Mouse (Mus musculus) ES-E14 (cell line): ENCODE data around the gene Gm20683. TPM values are rescaled to one million over a fixed set of nuclear protein-coding genes. Genes with fewer than 3 reads are reported as not detected.

ENCODE experiments used
- DNase-seq: peaks from one replicate; pipeline ENCODE4 v3.0.0-alpha.2; 2013; ENCODE audit warnings: low read depth, low spot score
- H3K27ac ChIP-seq: 2 replicates; pipeline ENCODE4 v1.5.1; 2012; ENCODE audit warnings: low read depth, mild to moderate bottlenecking, low read length, moderate library complexity, mixed read lengths; ENCODE audit not compliant: poor library complexity, insufficient read depth, severe bottlenecking
- H3K36me3 ChIP-seq: 2 replicates; pipeline ENCODE4 v1.6.1; 2012; ENCODE audit warnings: mild to moderate bottlenecking, low read length, moderate library complexity, mixed read lengths; ENCODE audit not compliant: control insufficient read depth, poor library complexity, insufficient read depth, severe bottlenecking
- H3K4me1 ChIP-seq, 2 experiments: fragments of 150-350 bp in 1 of 2; sonication (generic) in 1 of 2; 2 replicates each; pipeline ENCODE4 v1.6.1; 2012; ENCODE audit warnings: low read length in 2 of 2, mild to moderate bottlenecking in 1 of 2, mixed read lengths in 1 of 2; ENCODE audit not compliant: control insufficient read depth in 2 of 2, insufficient read depth in 2 of 2, poor library complexity in 1 of 2
- H3K4me3 ChIP-seq, 2 experiments: fragments of 150-350 bp in 1 of 2; sonication (generic) in 1 of 2; 2 replicates each; pipeline ENCODE4 v1.5.1; 2012; ENCODE audit warnings: low read length in 2 of 2, low read depth in 1 of 2, mild to moderate bottlenecking in 1 of 2, mixed read lengths in 1 of 2; ENCODE audit not compliant: insufficient read depth in 1 of 2, poor library complexity in 1 of 2, severe bottlenecking in 1 of 2
- H3K9ac ChIP-seq: 2 replicates; pipeline ENCODE4 v1.6.1; 2012; ENCODE audit warnings: low read depth, mild to moderate bottlenecking, low read length, mixed read lengths; ENCODE audit not compliant: poor library complexity, insufficient read depth, severe bottlenecking
- H3K9me3 ChIP-seq: fragments of 150-350 bp; sonication (generic); 2 replicates; pipeline ENCODE4 v1.6.1; 2012; ENCODE audit warnings: low read depth, mild to moderate bottlenecking, low read length; ENCODE audit not compliant: control insufficient read depth, insufficient read depth
- CHD2 ChIP-seq: IDR thresholded peaks from 2 replicates; pipeline ENCODE4 v1.6.1; 2014; ENCODE audit warnings: mild to moderate bottlenecking, low read depth, low read length, inconsistent platforms
- HCFC1 ChIP-seq: IDR thresholded peaks from 2 replicates; pipeline ENCODE4 v1.6.1; 2012; ENCODE audit warnings: low read length, inconsistent platforms, borderline replicate concordance; ENCODE audit not compliant: insufficient read depth
- MAFK ChIP-seq: IDR thresholded peaks from 2 replicates; pipeline ENCODE4 v1.6.1; 2014; ENCODE audit warnings: mild to moderate bottlenecking, low read depth, low read length, inconsistent platforms; ENCODE audit not compliant: insufficient read depth
- ZC3H11A ChIP-seq: IDR thresholded peaks from 2 replicates; pipeline ENCODE4 v1.6.1; 2012; ENCODE audit warnings: low read depth, mild to moderate bottlenecking, inconsistent platforms, low read length, borderline replicate concordance
- ZNF384 ChIP-seq: IDR thresholded peaks from 2 replicates; pipeline ENCODE4 v1.6.1; 2012; ENCODE audit warnings: low read depth, low read length, inconsistent platforms
- in situ Hi-C, 2 experiments: fragments of 600-800 bp; cut with MboI; formaldehyde crosslinking; loops; one replicate each; pipeline ENCODE4 v1.15.1; 2025; ENCODE audit warnings: low sequenced_read_pairs in 2 of 2, inconsistent platforms in 1 of 2; ENCODE audit not compliant: unreplicated experiment in 2 of 2
- total RNA-seq: library from RNA; depleted of rRNA; stranded (reverse); fragments of 300-350 nt; gene quantifications from 2 replicates; pipeline ENCODE4 v1.2.3, GENCODE M21; 2012

Gene Gm20683
- total RNA-seq, 1 experiment, result 2.0 TPM

DNA sequence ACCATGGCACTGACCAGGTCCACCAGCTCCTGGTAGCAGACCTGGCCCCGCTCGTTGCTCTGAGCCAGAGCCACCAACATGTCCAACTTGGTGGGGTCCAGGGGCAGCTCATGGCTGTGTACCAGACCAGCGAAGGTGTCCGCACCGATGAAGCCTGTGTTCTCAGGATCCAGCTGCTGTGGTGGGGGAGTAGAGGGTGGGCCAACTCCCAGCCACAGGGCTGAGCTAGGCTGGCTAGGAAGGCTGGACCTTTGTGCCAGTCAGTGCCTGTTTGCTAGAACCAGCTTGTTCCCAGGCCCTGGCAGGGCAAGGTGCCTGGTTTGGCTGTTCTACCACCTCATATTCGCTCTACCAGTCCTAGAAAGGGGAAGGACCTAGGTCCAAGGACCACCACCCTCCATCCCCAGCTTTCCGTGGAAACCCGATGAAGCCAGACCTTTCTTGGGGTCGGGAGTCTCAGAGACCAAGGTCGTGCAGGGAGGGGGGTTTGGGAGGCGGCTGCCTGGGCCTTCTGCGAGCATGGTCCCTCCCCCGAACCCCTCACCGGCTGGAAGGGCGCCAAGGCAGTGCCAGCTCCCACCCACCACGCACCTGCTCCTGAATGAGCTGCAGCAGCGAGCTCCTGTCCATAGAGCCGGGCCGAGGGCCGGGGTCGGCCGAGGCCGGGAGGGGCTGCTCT, 5.0 kb downstream of the Gm20683 start:
- no peaks in the 10 kb centered on the region for H3K9me3 ChIP-seq
- DNase-seq, result no peak
- H3K4me1 ChIP-seq, result peaks cover under 1 to 23% of the 10 kb centered on the region in 2 experiments; a peak in 1 of 4 replicates
- in situ Hi-C loops, result no loop called here
- peak overlapping the region; percentile 23 to 41; a peak in 3 of 4 replicates for H3K4me3 ChIP-seq
- peak overlapping the region; percentile 20; the same call in 1 of the 2 replicates for H3K9ac ChIP-seq
- no peak for TF ChIP-seq ZNF384
- TF ChIP-seq HCFC1, result no peak
- H3K27ac ChIP-seq, result no peak overlapping the region
- H3K36me3 ChIP-seq, result peaks cover 51% of the 10 kb centered on the region

DNA sequence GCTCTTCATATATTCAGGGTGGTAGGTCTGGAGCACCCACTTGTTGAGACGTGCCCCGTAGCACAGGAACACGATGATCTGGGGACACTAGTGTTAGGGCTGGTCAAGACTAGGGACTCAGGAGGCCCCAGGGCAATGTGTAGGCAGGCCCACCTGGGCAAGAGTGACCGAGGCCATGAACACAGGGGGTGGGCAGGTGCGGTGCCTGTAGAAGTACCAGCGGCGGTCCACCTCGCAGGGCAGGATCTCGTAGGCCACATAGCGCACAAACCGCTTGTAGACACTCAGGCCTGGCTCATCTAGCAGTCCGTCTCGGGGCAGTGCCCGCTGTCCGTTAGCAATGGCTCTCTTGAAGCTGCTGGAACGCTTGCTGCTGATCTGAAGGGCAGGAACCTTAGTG, 5.7 kb downstream of the Gm20683 start:
- H3K9ac ChIP-seq, result no peak overlapping the region

DNA sequence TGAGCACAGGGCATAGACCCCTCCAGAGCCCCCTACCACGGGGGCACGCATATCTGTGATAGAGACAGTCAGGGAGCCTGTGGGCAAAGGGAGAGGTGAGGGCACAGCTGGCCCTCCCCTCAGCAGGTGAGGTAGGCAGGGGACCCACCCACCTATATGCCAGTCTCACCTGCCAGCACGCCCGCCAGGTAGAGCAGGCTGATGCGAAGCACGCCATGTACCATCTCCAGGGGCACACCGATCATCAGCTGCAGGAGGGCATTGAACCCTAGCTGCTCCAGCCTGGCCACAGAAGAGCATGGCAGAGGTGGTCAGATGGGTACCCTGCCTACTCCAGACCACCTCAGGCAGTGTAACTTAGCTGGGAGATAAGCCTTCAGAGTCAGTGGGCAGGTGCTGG, 6.3 kb downstream of the Gm20683 start:
- no peaks in the 10 kb centered on the region for H3K9me3 ChIP-seq
- H3K4me3 ChIP-seq, result no peak overlapping the region
- DNase-seq, result no peak
- H3K27ac ChIP-seq, result no peak overlapping the region
- H3K9ac ChIP-seq, result no peak overlapping the region
- H3K36me3 ChIP-seq, result peaks cover 51% of the 10 kb centered on the region
- H3K4me1 ChIP-seq, result peaks cover 2 to 26% of the 10 kb centered on the region in 2 experiments; a peak in 1 of 4 replicates
- no peak for TF ChIP-seq ZNF384
- TF ChIP-seq ZC3H11A, result no peak
- TF ChIP-seq CHD2, result no peak
- no peak for TF ChIP-seq MAFK
- no peak for TF ChIP-seq HCFC1
- in situ Hi-C loops, result no loop called here

More for the DNA sequence above, 5.7 kb downstream of the Gm20683 start:
- no peak for TF ChIP-seq CHD2
- no peak for TF ChIP-seq ZNF384
- no peak for TF ChIP-seq MAFK
- TF ChIP-seq HCFC1, result no peak
- H3K9me3 ChIP-seq, result no peaks in the 10 kb centered on the region
- no peak for DNase-seq
- H3K27ac ChIP-seq, result no peak overlapping the region
- H3K36me3 ChIP-seq, result peaks cover 51% of the 10 kb centered on the region
- H3K4me1 ChIP-seq, result peaks cover 2 to 26% of the 10 kb centered on the region in 2 experiments; a peak in 1 of 4 replicates
- in situ Hi-C loops, result no loop called here
- no peak overlapping the region for H3K4me3 ChIP-seq

DNA sequence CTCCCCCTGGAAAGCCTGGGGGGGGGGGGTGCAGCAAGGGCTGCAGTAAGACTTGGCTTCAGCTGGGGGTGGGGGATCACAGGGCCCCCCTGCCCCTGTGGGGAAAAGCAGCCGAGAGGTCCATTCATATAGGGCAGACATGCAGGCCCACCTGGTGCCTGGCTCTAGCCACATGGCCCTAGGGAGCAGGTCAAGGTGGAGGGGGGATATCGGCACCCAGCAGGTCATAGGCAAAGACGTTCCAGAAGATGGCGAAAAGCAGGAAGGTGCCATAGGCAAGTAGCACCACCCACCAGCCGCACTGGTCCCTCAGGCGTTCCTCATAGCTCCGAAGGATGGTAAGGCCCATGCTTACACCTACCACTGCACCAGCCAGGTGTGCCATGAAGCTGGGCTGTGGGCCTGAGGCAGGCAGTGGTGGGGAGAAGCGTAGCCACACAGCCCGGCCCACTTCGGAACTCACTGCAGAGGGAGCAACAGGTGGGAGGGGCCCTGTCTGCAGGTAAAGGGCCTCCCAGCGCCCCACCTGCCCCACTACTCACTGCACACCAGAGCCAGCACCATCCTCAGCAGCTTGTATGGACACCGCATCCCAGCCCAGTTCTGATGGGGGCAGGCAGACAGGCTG, 6.9 kb downstream of the Gm20683 start:
- H3K9ac ChIP-seq, result no peak overlapping the region
- DNase-seq, result no peak
- H3K4me3 ChIP-seq, result no peak overlapping the region
- no peaks in the 10 kb centered on the region for H3K9me3 ChIP-seq
- peaks cover 2 to 26% of the 10 kb centered on the region in 2 experiments; a peak in 1 of 4 replicates for H3K4me1 ChIP-seq
- peaks cover 50% of the 10 kb centered on the region for H3K36me3 ChIP-seq
- H3K27ac ChIP-seq, result no peak overlapping the region
- in situ Hi-C loops, result no loop called here
- TF ChIP-seq CHD2, result no peak

DNA sequence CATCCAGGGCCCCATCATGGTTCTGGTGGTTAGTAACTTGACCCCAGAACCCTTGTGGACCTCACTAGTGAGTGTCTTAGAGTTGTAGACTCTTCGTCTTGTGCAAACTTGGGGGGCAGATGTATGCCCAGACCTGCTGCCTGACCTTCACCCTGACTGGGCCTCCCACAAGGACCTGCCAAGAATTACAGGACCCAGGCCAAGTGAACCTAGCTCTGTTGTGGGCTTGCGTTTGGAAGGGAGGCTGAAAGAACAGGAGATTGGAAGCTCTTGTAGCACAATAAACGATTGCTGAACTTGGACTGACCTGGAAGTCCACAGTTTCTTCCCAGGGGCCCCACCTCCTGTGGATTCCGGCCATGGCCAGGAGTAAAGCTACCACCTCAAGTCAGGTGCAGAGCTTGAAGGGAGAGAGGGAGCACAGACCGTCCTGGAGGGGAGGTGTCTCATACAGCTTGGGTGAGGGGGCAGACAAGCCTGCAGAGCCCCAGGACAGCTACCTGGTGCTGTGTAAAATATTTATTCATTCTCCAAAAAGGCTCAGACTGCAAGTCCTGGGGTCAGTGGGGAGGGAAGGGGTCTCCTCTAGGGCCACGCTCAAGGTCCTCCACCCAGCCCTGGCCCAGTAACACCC, 7.5 kb downstream of the Gm20683 start:
- Histone ChIP-seq H3K27ac (no peak overlapping the region), H3K9ac (peak overlapping the region; percentile 91), H3K4me3 (peak overlapping the region; percentile 83 to 97), H3K36me3 (peaks cover 46% of the 10 kb centered on the region), H3K4me1 (peaks cover 2 to 26% of the 10 kb centered on the region in 2 experiments; a peak in 1 of 4 replicates), H3K9me3 (no peaks in the 10 kb centered on the region)
- no peak for DNase-seq
- in situ Hi-C loops, result no loop called here
- no peak for TF ChIP-seq ZNF384
- TF ChIP-seq MAFK, result no peak
- no peak for TF ChIP-seq HCFC1
- TF ChIP-seq CHD2, result no peak
- TF ChIP-seq ZC3H11A, result no peak
